Mouse (Mus musculus): ENCODE results near the gene Cdh5. TPM values are rescaled to one million over a fixed set of nuclear protein-coding genes. Genes with fewer than 3 reads are reported as not detected.
"Not testable (repeated sequence)": the region's sequence is repeated elsewhere in the genome, so short reads cannot be mapped to it uniquely, and the experiment has no call there.

Gene Cdh5
- 10 to 100 TPM in 1 of 4 experiments, 1 to 10 TPM in 3; 9.3 to 10.4 (median 9.7) TPM for total RNA-seq (2022)

DNA sequence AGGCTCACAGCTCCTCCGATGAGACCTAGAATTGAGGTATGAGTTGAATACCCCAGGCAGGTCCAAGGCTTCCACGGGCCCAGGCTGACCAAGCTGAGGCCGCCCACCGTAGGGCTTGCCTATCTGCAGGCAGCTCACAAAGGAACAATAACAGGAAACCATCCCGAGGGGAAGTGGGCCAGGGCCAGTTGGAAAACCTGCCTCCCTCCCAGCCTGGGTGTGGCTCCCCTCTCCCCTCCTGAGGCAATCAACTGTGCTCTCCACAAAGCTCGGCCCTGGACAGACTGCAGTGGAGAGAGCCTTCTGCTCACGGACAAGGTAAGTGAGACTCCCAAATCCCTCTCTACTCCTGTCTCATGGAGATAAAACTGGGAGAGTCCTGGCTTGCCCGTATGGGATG, at the start of gene Cdh5:
Cdh5 (plus strand) TSS at position 211 of the 400 bp plus-strand sequence.
- no peak for DNase-seq (ENCODE audit: low spot score in 2 of 2)

DNA sequence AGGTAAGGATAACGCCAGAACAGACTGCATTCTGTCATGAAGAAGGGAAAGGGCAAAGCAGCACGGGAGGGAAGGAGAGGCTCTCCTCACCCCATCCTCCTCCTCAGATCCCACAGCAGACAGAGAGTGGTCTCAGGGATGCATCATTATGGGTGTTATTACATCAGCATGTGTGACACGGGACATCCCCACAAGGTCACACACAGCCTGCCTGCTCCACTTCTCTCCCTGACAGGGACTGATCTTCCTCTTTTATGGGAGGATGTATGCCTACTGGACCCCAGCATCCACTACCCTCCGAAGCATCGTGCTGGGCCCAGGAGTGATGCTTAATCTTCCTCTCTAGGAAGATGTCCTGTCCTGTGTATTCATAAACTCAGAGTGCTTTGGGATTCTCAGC, 41.5 kb upstream of the Cdh5 start:
- DNase-seq (ENCODE audit: low spot score in 2 of 2) = no peak

DNA sequence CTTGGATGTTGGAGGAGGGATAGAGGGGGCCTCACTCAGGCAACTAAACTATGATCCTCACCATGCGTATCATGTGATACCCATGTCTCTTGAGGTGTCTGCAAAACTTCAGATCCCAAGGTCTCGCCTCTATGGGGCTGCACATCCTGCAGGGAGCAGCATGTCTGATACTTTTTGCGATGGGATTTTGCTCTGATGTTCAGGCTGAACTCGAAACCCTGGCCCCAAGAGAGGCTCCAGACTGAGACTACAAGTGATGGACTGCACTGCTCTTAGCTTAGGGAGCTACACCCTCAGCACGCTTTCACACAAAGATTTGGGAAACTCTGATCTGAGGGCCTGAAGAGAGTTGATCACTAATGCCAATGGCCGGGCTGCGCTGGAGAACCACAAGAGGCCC, 41.0 kb upstream of the Cdh5 start:
- DNase-seq (ENCODE audit: low spot score in 2 of 2) = no peak

DNA sequence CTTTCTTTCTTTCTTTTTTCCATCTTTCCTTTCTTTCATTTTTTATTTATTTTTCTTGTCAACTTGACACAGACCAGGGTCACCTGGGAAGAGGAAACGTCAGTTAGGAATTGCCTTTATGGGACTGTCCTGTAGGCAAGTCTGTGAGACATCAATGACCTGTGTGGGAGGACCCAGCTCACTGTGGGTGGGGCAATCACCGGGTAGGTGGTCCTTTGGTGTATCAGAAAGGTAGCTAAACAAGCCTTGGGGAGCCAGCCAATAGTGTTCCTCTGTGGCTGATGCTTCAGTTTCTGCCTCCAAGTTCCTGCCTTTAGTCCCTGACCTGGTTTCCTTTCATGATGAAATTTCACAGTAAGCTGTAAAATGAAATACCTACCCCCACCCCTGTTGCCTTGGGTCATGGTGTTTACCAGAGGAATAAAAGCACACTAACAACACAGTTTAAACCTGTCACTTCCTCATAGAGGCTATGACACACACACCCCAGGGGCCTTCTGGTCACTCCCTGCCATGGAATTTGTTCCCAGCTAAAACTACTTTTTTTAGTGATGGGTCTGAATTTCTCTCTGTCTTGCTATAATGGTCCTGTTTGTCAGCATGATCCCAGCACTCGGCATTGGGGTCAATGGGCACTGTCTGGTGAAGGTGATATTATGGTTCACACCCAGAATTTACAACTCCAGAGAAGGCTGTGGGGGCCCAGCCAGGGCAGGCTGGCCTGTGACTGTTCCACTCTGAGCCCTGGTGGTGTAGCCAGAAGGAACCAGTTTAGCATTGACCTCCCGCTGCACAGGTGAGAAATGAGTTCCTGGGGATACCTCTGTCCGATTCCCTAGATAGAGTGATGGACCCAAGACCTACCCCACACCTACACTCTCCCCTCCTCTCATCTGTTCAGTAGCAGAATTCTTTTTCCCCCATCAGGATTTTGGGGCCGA, 40.1 kb upstream of the Cdh5 start:
- DNase-seq (ENCODE audit: low spot score in 2 of 2) = no peak

DNA sequence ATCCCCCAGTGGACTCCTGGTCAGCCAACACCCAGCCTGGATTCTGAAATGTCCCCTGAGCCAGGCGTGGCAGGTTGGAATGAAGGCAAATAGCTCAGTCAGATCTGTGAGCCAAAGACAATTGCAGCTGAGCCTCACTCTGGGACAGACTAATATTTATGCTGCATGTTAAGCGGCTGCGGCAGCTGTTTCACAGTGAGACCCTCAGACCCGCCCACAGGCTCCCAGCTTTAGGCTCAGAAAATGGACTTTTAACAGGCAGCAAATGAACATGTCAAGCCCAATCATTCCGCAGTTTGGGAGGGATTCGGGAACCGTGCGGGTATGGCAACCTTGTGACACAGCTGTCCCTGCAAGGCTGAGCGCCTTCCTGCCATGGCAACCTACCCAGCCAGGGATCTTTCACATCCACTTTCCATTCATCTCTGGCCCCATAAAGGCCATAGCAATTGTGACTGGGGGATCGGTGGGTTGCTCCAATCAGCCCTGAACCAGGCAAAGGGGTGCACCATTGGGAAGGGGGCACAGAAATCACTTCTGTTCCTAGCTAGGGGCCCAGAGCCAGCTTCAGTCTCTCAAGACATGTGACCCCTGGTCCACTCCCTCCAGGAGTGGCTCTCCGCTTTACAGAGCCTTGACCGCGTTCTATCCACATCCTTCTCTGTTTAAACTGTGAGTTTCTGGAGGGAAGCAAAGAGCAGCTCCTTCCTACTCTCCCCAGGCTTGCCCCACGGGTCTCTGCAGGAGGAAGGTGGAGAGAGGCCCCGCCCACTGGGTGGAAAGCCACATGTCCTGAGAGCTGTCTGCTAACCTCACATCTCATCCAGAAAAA, 39.2 kb upstream of the Cdh5 start:
- no peak for DNase-seq (ENCODE audit: low spot score in 2 of 2)

DNA sequence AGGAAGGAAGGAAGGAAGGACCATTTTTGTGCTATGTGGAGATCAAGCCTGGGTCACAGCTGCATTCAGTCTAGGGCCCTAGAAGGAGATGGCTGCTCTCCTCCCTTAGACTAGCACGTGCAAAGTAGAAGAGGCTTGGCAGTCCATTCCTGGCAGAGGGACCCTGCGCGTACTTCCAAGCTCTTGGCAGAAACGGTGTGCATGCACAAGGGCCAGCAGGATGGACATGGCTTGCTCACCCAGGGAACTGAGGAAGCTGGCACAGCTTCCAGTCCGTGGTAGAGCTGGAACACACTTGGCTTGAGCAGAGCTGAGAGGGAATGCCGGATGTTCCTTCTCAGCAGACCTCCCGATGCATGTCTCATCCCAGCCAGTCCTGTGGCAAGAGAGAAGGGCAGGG, 36.2 kb upstream of the Cdh5 start:
- no peak for DNase-seq (ENCODE audit: low spot score in 2 of 2)

DNA sequence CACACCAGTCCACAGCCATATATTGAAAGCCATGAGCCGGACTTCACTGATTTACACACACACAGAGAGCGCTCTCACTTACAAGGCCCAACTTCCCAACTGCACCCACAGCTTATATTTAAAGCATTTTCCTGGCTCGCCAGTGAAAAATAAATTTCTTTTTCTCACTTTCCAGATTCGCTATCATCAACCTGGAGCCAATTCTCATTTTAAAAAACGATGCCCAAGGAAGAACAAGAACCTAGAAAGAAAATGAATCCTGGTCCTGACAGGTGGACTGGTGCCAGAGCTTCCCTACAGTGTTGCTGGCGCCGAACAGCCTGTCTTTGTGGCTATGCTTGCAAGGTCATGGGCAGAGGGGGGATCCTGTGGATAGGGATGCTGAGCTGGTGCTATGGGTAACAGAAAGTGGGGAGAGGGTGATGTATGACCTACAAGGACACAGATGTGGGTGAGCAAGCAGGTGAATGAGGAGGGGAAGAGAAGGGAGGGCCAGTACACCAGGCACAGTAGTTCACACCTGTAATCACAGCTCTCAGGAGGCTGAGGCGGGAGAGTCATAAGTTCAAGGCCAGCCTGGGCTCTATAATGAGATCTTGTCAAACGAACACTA, 35.4 kb upstream of the Cdh5 start:
- DNase-seq (ENCODE audit: low spot score in 2 of 2) = no peak

DNA sequence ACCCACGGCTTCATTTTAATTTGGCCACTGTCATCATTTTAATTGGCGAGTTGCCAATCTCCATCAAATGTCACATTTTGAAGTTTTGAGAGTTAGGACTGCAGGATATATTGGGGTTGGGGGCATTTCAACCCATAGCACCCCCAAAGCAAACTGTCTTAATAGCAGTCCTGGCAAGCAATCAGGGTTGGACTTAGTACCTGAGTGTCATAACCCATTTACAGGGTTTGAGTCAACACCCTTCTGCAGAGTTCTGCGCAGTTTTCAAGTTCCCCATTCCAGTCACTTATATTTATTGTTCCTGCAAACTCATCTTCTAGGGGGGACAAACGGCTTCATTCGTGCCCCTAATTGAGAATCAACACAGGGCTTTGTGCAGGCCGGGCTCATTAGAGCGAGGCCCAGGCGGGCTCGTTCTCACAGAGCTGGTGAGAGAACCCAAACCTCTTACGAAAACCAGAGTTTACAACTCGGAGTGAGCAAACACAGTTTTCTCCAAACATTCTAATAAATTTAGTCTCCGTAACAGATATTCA, 34.0 kb upstream of the Cdh5 start:
- no peak for DNase-seq (ENCODE audit: low spot score in 2 of 2)

DNA sequence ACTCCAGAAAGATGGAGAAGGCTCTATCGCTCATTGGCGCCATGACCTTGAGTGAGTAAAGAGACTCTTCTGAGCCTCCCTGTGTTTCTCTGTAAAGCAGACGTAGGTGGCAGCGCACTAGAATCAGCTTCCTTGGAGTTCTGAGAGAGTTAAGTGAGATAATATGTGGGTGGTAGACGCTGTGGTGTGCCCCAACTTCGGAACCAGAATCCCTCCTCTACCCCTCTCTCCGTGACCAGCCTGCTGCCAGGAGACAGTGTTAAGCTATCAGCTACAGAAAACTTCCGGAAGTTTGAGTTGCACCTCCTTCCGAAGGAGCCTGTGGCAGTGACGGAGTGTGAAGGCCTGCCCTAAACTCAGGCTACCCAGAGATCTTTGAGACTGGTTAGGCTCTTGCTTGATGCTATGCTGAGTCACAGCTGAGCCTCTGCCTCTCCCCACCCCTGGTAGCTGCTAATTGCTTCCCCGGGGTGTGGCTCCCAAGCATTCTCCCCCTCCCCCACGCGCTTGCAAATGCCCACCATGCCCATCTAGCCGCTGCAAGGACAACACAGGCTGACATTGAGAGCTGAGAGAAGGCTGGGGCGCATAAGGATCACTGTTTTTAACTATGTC, 32.9 kb upstream of the Cdh5 start:
- no peak for DNase-seq (ENCODE audit: low spot score in 2 of 2)

DNA sequence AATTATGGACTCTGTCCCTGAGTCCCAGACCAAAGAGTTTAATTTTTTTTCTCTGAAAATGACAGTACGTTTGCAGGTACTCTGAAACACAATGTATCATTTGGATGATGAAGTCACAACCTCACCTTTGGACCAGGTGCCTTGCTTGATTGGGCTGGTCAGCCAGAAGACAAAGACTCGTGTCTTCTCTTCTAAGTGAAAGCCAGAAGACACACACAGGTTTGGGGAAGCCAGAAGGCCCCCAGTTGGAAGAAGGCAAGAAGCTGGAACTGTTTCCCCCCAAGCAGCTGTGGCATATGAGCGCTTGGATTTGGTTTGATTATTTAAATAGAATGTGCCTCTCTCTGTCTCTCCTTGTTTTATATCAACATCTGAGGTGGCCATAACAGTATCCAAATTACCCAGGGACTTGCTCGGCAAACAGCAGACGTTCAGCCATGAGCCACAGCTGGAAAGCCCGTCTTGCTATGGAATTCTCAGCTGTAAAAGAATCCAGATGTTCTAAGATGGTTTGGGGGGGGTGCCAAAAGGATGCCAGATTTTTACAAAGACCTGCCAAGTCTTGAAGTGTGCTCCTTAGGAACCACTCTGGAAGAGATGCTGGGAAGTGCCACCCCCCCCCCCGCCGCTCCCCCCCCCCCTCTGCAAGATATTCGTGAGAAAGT, 31.1 kb upstream of the Cdh5 start:
- not testable (repeated sequence) for DNase-seq (ENCODE audit: low spot score in 2 of 2)

DNA sequence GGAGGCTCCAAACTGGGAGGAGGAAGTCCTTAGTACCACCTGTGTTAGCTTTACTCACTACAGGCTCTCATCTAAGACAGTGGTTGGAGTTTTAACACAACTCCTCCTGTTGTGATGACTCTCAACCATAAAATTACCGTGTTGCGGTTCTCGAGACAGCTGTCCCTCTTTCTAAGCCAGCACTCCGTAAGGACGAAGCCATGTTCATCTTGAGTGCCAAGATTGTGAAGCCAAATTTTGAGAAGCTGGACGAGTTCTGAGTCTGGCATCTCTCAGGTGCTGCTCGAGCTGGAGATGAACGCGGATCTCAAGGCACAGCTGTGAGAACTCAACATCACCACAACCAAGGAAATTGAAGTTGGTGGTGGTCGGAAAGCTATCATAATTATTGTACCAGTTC, 30.5 kb upstream of the Cdh5 start:
- DNase-seq (ENCODE audit: low spot score in 2 of 2) = no peak

DNA sequence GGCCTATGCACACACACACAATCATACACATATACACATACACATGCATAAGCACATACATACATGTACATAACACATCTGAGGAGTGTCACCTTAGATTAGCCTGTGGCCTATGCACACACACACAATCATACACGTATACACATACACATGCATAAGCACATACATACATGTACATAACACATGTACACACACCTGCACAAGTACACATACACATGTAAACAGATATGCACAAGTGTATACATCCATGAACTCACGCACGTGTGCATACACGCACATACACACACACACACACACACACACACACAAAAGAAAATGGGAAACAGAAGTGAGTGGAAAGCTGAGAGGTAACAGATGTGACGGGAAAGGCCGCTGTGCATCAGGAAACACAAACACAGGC, 26.3 kb upstream of the Cdh5 start:
- no peak for DNase-seq (ENCODE audit: low spot score in 2 of 2)

DNA sequence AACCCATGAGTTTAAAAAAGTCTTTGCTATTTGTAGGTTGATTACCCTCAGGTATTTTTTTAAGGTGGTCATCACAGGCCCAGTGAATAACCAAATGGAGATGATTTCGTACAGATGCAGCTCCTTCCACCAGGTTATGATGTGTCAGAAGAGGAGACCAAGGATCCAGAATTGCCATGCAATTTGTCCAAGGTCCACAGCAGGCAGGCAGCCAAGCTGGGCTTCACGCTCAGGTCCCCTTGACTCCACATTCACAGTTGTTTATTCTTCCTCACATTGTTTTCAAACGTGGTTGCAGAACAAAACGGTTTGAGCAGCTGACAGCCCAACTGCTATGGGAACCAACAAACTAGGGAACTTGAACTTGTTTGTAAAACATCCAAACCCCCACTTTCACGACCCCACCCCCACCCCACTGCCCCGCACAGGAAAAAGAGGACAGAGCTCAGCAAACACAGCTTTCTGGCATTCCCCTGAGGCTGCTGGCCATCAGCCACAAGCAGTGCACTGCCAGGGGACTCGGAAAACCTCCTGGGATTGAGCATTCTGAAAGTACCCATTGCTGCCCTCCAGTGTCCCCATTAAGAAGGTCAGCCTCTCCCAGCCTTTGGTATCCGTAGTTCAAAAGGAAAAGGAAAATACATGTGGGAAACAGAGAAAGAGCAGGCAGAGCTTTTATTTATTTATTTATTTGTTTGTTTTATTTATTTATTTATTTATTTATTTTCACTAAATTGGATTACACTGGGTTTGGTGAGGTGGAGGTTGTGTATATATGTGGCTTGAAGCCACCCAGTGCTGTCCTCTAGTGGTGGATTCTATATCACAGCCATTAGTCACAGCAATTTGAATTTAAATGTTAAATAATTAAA, 24.6 kb upstream of the Cdh5 start:
- DNase-seq (ENCODE audit: low spot score in 2 of 2) = peak; percentile 62 to 67

DNA sequence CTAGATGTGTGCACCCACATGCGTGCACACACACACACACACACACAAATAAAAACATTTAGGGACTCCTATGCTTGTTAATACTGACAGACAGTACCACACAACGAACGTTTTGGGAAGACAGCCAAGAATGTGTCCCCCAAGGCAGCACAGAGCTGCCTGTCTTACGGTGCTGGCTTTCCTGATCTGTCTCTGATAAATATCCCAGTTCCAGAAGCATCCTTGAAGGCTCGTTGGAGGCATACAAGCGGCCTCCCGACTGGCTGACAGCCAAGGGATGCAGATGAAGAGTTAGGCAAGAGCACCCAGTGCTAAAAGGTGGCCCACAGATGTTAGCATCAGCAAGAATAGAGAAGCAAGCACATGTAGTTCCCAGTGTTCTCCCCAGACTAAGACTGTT, 23.3 kb upstream of the Cdh5 start:
- no peak for DNase-seq (ENCODE audit: low spot score in 2 of 2)

DNA sequence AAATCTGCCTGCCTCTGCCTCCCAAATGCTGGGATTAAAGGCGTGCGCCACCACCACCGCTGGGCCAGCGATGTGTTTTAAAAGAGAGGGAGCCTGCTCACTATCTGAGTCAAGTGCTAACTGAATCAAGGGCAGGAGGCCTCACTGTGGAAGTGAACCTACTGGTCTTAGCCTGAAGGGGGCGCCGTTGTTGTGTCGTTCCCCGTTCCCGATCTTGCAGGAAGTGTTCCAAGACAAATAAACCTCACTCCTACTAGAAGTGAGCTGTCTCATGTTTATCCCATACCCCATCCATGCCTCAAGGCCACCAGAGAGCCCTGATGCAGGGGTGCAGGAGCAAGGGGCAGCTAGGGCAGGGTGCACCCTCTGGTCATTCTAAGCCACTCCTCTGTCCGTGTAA, 16.1 kb upstream of the Cdh5 start:
- no peak for DNase-seq (ENCODE audit: low spot score in 2 of 2)

DNA sequence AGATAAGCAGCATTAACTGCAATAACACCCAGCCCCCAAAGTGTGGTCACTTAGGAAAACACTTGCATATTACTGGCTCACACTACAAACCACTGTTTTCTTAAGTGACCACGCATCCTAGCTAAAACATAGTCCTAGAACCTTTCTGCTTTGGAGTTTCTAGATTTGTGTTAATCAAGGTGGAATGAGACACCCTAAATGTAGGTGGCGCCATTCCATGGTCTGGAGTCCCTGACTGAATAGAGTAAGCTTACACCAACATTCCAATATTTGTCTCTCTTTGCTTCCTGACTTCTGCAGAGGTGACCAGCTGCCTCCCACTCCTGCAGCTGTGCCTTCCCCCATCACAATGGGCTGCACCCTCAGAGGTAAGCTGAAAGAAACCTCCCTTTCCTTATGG, 14.8 kb upstream of the Cdh5 start:
- DNase-seq (ENCODE audit: low spot score in 2 of 2) = no peak

DNA sequence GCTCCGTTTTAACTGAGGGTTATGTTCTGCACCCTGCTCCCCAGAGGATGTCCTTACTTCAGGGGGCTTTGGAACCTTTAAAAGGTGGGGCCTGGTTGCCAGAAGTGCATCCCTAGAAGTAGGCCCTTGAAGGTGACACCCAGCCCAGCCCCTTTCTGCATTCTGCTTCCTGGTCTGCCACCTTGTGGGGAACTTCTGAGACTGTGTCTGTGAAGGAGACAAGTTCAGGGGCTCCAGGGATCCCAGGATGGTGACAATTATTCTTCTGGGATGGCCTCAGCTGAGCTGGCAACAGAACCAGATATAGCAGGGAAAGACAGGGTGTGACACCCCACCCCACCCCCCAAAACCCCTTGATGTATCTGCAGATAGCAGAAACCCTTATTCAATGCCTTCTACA, 14.3 kb upstream of the Cdh5 start:
- no peak for DNase-seq (ENCODE audit: low spot score in 2 of 2)

DNA sequence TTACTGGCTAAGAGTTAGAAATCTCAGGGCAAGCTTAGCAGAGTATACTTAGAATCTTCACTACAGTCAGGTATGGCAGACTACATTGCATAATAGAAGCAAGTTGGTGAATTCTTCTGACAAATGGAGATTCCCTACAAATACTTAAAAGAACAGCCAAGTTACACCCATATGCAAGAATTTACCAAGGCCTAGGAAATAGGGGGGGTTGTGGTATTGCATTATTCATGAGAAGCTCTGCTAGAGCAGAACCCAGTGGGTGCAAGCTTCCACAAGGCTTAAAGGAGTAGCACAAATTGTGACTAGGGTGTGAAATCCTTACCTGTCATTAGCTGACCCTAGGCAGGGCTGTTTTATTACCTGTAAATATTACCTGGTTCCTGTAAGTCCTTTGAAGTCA, 13.5 kb upstream of the Cdh5 start:
- not testable (repeated sequence) for DNase-seq (ENCODE audit: low spot score in 2 of 2)

DNA sequence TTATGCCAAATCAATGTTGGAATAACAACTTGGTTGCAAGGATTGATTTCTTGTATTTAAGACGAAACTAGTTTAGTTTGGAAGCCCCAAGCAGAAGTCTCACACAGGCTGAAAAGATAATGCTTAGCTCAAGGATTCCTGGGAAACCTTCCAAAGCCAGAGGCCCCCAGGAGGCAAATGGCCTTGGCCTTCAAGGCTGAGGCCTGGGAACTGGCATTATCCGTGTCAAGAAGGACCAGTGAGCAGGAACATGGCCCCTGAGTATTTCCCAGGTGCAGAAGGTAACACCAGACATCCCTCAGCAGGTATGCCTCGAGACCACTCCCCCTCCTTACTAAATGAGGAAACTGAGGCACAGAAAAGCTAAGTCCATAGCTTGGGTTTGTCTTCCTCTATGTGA, 12.5 kb upstream of the Cdh5 start:
- DNase-seq (ENCODE audit: low spot score in 2 of 2) = no peak

All from layer of hippocampus, adult 8-10 months (tissue).